Mouse (Mus musculus): ENCODE data around the gene Pgap3. TPM values are rescaled to one million over a fixed set of nuclear protein-coding genes. Genes with fewer than 3 reads are reported as not detected.

The Pgap3 gene
- polyA plus RNA-seq, 1 experiment from 2014 or later, result 8.0 TPM

DNA sequence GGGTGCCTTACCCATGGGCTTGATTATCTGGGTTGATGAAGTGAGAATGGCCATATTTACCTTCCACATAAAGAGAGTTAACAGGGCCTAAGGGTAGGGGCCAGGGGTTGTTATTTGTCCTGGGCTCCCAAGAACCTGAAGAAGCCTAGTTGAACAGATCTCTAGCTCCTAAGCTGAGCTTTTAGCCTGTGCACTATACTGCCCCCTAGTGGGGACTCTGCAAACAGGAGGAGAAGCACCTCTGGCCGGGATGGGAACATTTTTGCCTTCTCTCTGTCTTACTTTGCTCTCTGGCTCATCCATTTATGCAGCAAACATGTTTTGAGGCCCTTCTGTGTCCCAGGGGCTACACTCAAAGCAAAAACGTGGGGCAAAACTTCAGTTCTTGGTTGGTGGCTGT is 27.9 kb downstream of the Pgap3 start:
- H3K9ac ChIP-seq (replicated peaks; ENCODE audit: low read depth), result no peak overlapping the region

DNA sequence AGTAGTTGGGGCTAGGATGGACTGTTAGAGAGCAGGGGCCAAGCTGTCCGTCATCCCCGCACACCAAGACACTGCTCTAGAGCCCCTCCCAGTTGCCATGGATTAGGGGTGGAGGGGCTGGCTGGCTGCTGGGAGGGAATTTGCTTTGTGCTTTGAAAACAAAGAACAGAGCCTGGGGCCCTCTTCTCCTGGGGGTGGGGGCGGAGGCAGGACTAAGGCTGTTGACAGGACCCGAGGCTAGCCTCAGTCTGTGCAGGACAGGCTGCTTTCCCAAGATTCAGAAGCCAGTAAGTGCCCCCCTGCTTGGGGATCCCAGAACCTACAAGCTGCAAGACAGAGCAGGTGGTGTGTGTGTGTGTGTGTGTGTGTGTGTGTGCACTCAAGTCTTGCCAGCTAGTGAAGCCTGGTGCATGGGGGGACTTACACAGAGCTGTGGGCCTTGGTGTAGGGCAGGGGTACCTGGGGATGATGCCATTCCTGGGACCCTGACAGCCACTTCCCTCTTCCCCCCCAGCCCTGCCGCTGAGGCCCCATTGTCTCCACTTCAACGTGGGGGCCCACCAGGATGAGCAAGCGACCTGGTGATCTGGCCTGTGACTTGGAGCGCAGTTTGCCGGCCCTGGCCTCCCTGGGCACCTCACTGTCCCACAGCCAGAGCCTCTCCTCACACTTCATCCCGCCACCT is 28.6 kb downstream of the Pgap3 start:
- no peak overlapping the region for H3K4me3 ChIP-seq (ENCODE audit: low read depth, low read length)
- no peaks in the 10 kb centered on the region for H3K9me3 ChIP-seq (ENCODE audit: low read length)
- no peak overlapping the region for H3K9ac ChIP-seq (replicated peaks; ENCODE audit: low read depth)
- H3K27ac ChIP-seq (ENCODE audit: low read length), result no peak overlapping the region
- ATAC-seq (no peak; the same call in 1 of the 2 replicates), DNase-seq (ENCODE audit: low spot score) (no peak)
- WGBS, result 68% methylated on average over 8 of the region's 10 CpGs
- peaks cover 19% of the 10 kb centered on the region for H3K36me3 ChIP-seq (ENCODE audit: insufficient read depth, low read length)
- no peak overlapping the region for H3K4me2 ChIP-seq (replicated peaks; ENCODE audit: low read depth, low read length)
- H3K4me1 ChIP-seq (ENCODE audit: insufficient read depth, low read depth, low read length), result 0 out of 2 replicates have a peak, but pooled peaks cover 2% of the 10 kb centered on the region
- no peak for TF ChIP-seq EP300 (IDR thresholded peaks at IDR 0.05)
- no peak for TF ChIP-seq CTCF (IDR thresholded peaks at IDR 0.05)
- no peaks in the 10 kb centered on the region for H3K27me3 ChIP-seq (replicated peaks; ENCODE audit: insufficient read depth, low read length)

More for the DNA sequence above, 27.9 kb downstream of the Pgap3 start:
- TF ChIP-seq EP300 (IDR thresholded peaks at IDR 0.05) (no peak), CTCF (IDR thresholded peaks at IDR 0.05) (peak; percentile 95)
- Histone ChIP-seq H3K9me3 (ENCODE audit: low read length) (no peaks in the 10 kb centered on the region), H3K4me1 (ENCODE audit: insufficient read depth, low read depth, low read length) (0 out of 2 replicates have a peak, but pooled peaks cover 2% of the 10 kb centered on the region), H3K4me3 (ENCODE audit: low read depth, low read length) (no peak overlapping the region), H3K27ac (ENCODE audit: low read length) (no peak overlapping the region), H3K27me3 (replicated peaks; ENCODE audit: insufficient read depth, low read length) (no peaks in the 10 kb centered on the region), H3K4me2 (replicated peaks; ENCODE audit: low read depth, low read length) (no peak overlapping the region), H3K36me3 (ENCODE audit: insufficient read depth, low read length) (peaks cover 26% of the 10 kb centered on the region)
- ATAC-seq (peak; percentile 27; the same call in 1 of the 2 replicates), DNase-seq (ENCODE audit: low spot score) (peak; percentile 83)
- 6% methylated on average over 2 of the region's 2 CpGs for WGBS

DNA sequence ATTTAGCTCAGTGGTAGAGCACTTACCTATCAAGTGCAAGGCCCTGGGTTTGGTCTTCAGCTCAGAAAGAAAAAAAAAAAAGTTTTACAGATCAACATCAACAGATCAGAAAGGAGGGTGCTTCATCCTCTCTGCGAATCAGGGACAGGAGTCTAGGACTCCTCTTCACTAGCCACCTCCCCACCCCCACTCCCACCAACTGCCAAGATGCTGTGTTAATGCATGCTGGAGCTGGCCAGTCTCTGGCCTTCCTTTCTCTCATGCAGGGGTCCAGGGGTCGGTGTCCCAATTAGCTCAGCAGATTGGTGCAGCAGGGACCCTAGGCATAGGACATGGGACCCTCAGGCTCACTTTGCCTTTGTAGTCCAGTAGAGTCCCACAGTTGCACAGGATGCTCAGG is 29.7 kb downstream of the Pgap3 start:
- Histone ChIP-seq H3K9me3 (ENCODE audit: low read length) (no peaks in the 10 kb centered on the region), H3K4me3 (ENCODE audit: low read depth, low read length) (no peak overlapping the region), H3K27me3 (replicated peaks; ENCODE audit: insufficient read depth, low read length) (no peaks in the 10 kb centered on the region), H3K36me3 (ENCODE audit: insufficient read depth, low read length) (peaks cover 8% of the 10 kb centered on the region), H3K9ac (replicated peaks; ENCODE audit: low read depth) (no peak overlapping the region), H3K4me1 (ENCODE audit: insufficient read depth, low read depth, low read length) (0 out of 2 replicates have a peak, but pooled peaks cover 2% of the 10 kb centered on the region), H3K27ac (ENCODE audit: low read length) (no peak overlapping the region), H3K4me2 (replicated peaks; ENCODE audit: low read depth, low read length) (no peak overlapping the region)
- DNase-seq (ENCODE audit: low spot score) (no peak), ATAC-seq (no peak)
- WGBS, result 91% methylated on average over 2 of the region's 2 CpGs
- no peak for TF ChIP-seq CTCF (IDR thresholded peaks at IDR 0.05)
- no peak for TF ChIP-seq EP300 (IDR thresholded peaks at IDR 0.05)

DNA sequence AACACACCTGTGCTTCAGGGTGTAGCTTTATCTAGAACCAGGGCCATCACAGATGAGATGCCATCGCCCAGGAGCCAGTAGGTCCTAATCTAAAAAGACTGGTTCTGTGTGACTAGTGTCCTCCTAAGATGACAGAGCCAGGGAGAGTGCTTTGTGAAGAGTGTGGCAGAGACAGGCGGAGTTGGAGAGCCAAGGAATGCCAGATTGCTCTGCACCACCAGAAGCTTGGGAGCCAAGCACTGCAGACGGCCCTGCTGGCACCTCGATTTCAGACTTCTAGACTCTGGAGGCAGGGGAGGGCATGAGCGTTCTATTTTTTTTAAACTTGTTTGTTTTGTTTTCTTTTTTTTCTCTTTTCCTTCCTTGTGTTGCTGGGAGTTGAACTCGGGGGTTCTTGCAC is 31.0 kb downstream of the Pgap3 start:
- no peak for ATAC-seq
- no peak overlapping the region for H3K4me3 ChIP-seq (ENCODE audit: low read depth, low read length)
- DNase-seq (ENCODE audit: low spot score), result no peak
- no peaks in the 10 kb centered on the region for H3K27me3 ChIP-seq (replicated peaks; ENCODE audit: insufficient read depth, low read length)
- H3K9me3 ChIP-seq (ENCODE audit: low read length), result no peaks in the 10 kb centered on the region
- H3K27ac ChIP-seq (ENCODE audit: low read length), result no peak overlapping the region
- no peak for TF ChIP-seq CTCF (IDR thresholded peaks at IDR 0.05)
- TF ChIP-seq EP300 (IDR thresholded peaks at IDR 0.05), result no peak
- H3K9ac ChIP-seq (replicated peaks; ENCODE audit: low read depth), result no peak overlapping the region
- no peak overlapping the region for H3K4me2 ChIP-seq (replicated peaks; ENCODE audit: low read depth, low read length)
- 63% methylated on average over 6 of the region's 6 CpGs for WGBS
- no peaks in the 10 kb centered on the region for H3K36me3 ChIP-seq (ENCODE audit: insufficient read depth, low read length)
- 0 out of 2 replicates have a peak, but pooled peaks cover 2% of the 10 kb centered on the region for H3K4me1 ChIP-seq (ENCODE audit: insufficient read depth, low read depth, low read length)

DNA sequence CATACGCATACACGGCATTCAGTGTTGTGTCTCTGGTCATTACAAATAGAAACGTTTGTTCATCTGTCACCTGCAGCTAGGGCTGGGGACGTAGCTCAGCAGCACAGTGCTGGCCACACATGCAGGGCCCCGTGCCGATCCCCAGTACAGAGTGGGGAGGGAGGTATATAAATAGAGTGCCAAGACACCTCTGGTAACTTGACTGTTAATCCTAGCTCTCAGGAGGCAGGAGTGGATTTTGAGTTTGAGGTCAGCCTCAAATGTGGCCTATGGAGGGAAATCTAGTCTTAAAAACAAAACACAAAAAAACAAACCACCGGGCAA is 32.5 kb downstream of the Pgap3 start:
- H3K4me3 ChIP-seq (ENCODE audit: low read depth, low read length), result no peak overlapping the region
- H3K4me1 ChIP-seq (ENCODE audit: insufficient read depth, low read depth, low read length), result peaks cover 6% of the 10 kb centered on the region; the same call in 1 of the 2 replicates
- DNase-seq (ENCODE audit: low spot score) (no peak), ATAC-seq (no peak)
- no peak overlapping the region for H3K9ac ChIP-seq (replicated peaks; ENCODE audit: low read depth)
- no peak overlapping the region for H3K4me2 ChIP-seq (replicated peaks; ENCODE audit: low read depth, low read length)
- H3K36me3 ChIP-seq (ENCODE audit: insufficient read depth, low read length), result no peaks in the 10 kb centered on the region
- H3K27me3 ChIP-seq (replicated peaks; ENCODE audit: insufficient read depth, low read length), result no peaks in the 10 kb centered on the region
- no peak overlapping the region for H3K27ac ChIP-seq (ENCODE audit: low read length)
- 69% methylated on average over 7 of the region's 7 CpGs for WGBS
- H3K9me3 ChIP-seq (ENCODE audit: low read length), result no peaks in the 10 kb centered on the region
- TF ChIP-seq CTCF (IDR thresholded peaks at IDR 0.05), result no peak

DNA sequence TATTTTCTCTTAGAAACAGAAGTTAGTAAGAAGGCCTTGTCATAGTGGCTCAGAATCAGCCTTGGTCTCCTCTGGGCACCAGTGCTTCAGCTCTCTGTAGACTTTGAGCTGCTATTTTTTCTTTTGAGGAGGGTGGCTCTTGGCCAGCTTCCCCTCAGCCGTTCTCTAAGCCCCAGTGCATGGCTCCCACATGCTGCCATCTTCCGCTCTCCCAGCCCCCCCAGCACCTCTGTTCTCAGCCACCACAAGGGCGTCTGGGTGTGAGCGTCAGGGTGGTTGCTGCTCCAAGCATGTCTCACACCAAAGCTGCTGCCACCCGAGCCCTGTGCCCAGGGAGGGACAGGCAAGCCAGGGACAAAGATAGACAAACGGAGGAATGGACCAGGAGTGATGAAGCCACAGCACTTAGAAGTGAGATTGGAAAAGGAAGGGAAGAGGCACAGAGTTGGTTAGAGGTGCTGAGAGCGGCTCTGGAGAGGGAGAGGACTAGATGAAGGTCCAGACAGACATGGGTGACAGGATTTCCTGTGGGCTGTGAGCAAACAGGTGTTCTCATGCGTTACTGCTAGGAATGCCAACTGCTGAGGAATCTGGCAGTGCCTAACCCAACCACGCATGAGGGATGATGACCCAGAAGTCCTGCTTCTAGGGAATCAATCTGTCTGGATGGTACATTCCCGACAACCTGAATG is 33.0 kb downstream of the Pgap3 start:
- 70% methylated on average over 10 of the region's 10 CpGs for WGBS
- ATAC-seq (no peak), DNase-seq (ENCODE audit: low spot score) (no peak)
- Histone ChIP-seq H3K27me3 (replicated peaks; ENCODE audit: insufficient read depth, low read length) (no peaks in the 10 kb centered on the region), H3K4me1 (ENCODE audit: insufficient read depth, low read depth, low read length) (peaks cover 10% of the 10 kb centered on the region; the same call in 1 of the 2 replicates), H3K36me3 (ENCODE audit: insufficient read depth, low read length) (no peaks in the 10 kb centered on the region), H3K4me2 (replicated peaks; ENCODE audit: low read depth, low read length) (no peak overlapping the region), H3K9me3 (ENCODE audit: low read length) (no peaks in the 10 kb centered on the region), H3K4me3 (ENCODE audit: low read depth, low read length) (no peak overlapping the region), H3K27ac (ENCODE audit: low read length) (no peak overlapping the region), H3K9ac (replicated peaks; ENCODE audit: low read depth) (no peak overlapping the region)
- TF ChIP-seq EP300 (IDR thresholded peaks at IDR 0.05) (no peak), CTCF (IDR thresholded peaks at IDR 0.05) (no peak)
